Mouse (Mus musculus): Measurements from ENCODE around the gene Abhd10.

- TF ChIP-seq CTCF (IDR thresholded peaks at IDR 0.05; ENCODE audit: borderline replicate concordance, insufficient read depth, low read depth, low read length), result no peak
- no peak for TF ChIP-seq POLR2A (IDR thresholded peaks at IDR 0.05; ENCODE audit: borderline replicate concordance, insufficient read depth, low read length)
Measured at GRCm38 (mm10) chr16:45729163-45729562, 13.6 kb downstream of the Abhd10 start.
